Mouse (Mus musculus): ENCODE measurements around the gene Dcaf15. TPM values are rescaled to one million over a fixed set of nuclear protein-coding genes. Genes with fewer than 3 reads are reported as not detected.

Gene Dcaf15
- total and polyA plus RNA-seq, 2 experiments from 2014 or later = 2.9 to 16.1 TPM

DNA sequence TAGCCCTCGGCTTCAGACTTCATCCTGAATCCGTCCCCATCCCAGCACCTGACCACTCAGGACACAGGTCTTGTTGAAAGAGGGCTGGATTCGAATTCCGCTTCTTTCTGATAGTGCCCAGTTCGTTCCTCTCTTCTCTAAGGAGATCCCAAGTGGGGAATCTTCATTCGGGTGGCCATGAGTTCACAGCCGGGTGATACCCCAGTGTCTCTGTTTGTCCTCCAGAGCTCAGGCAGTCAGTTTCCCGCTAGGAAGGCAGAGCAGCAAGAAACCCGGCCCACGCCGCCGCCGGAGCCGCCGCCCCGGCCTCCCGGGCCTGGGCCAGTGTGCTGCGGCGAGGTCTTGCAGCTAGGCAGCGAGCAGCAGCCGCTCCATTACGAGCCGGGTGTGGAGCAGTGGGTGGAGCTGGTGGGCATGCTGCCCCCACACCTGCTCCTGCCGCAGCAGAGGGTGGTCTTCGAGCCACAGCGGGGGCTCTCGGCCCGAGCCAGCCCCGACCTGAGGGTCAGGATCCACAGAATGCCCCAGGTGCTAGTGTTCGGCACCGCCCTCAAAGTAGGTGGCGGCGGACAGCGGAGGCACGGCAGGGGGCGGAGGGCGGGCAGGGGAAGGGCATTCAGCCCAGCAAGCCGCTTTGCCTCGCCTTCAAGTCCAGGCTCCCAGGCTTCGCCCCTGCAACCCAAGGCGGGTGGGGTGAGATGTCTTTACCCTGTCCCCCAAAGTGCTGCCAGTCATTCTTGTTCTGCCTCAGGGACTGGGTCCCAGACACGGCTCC, 20.0 kb downstream of the Dcaf15 start:
- DNase-seq (ENCODE audit: low spot score) = no peak
- no peak overlapping the region for H3K4me3 ChIP-seq (ENCODE audit: low read depth, low read length)
- TF ChIP-seq CTCF (IDR thresholded peaks at IDR 0.05; ENCODE audit: low read depth) (no peak), EP300 (IDR thresholded peaks at IDR 0.05; ENCODE audit: low read depth) (no peak)
- 72% methylated on average over 42 of the region's 42 CpGs for WGBS
- H3K27me3 ChIP-seq (ENCODE audit: control insufficient read depth, insufficient read depth, low read length) = no peaks in the 10 kb centered on the region
- peaks cover 75% of the 10 kb centered on the region for H3K36me3 ChIP-seq (replicated peaks; ENCODE audit: control insufficient read depth, insufficient read depth, low read length)
- no peaks in the 10 kb centered on the region for H3K9me3 ChIP-seq (replicated peaks; ENCODE audit: control insufficient read depth, low read length)
- no peaks in the 10 kb centered on the region for H3K4me1 ChIP-seq (ENCODE audit: control insufficient read depth, insufficient read depth)
- H3K9ac ChIP-seq (replicated peaks; ENCODE audit: low read depth, low read length) = no peak overlapping the region
- no peak for ATAC-seq (ENCODE audit: insufficient read depth, low read depth)
- no peak overlapping the region for H3K4me2 ChIP-seq (ENCODE audit: low read depth, low read length)
- H3K27ac ChIP-seq (ENCODE audit: low read depth) = no peak overlapping the region

DNA sequence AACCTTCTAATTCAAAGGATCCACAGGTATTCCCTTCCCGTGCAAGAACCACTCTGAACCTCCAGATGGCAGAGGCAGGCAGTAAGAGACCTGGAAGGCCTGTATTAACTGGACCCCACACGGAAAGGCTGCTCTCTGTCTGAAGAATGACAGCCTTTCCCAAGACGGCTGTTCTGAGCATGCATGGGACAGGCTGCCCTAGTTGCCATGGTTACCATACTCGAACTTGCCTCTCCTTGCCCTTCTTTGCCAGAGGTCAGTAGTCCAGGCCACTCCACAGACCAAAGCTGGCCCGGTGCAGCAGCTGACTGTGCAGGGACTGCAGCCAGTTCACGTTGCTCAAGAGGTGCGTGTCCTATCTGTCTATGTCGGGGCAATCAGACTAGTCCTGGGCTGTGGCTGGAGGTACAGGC, 20.7 kb downstream of the Dcaf15 start:
- Histone ChIP-seq H3K9me3 (replicated peaks; ENCODE audit: control insufficient read depth, low read length) (no peaks in the 10 kb centered on the region), H3K4me2 (ENCODE audit: low read depth, low read length) (no peak overlapping the region), H3K4me3 (ENCODE audit: low read depth, low read length) (no peak overlapping the region), H3K36me3 (replicated peaks; ENCODE audit: control insufficient read depth, insufficient read depth, low read length) (peaks cover 73% of the 10 kb centered on the region), H3K27ac (ENCODE audit: low read depth) (no peak overlapping the region), H3K27me3 (ENCODE audit: control insufficient read depth, insufficient read depth, low read length) (no peaks in the 10 kb centered on the region), H3K9ac (replicated peaks; ENCODE audit: low read depth, low read length) (no peak overlapping the region), H3K4me1 (ENCODE audit: control insufficient read depth, insufficient read depth) (peaks cover 5% of the 10 kb centered on the region)
- ATAC-seq (ENCODE audit: insufficient read depth, low read depth) = no peak
- TF ChIP-seq EP300 (IDR thresholded peaks at IDR 0.05; ENCODE audit: low read depth) (no peak), CTCF (IDR thresholded peaks at IDR 0.05; ENCODE audit: low read depth) (peak; percentile 36)
- no peak for DNase-seq (ENCODE audit: low spot score)
- WGBS = 45% methylated on average over 8 of the region's 8 CpGs

DNA sequence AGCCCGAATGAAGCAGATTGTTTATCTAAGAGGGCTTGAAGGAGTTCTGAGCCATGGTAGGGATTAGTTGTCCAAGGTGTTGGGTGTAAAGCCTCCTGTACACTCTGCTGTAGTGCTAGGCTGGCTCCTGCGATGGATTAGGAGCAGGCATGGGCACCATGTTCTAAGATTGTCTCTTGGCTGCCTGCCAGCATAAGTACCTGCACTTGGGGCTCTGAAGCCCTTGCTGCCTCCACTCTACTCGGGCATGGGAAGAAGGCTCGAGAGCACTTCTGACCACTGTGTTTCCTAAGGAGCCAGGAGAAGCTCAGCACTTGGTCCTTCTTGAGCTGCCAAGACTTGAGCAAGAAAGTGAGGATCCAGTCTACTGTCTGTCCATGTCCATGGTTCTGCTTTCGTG, 25.4 kb downstream of the Dcaf15 start:
- H3K9ac ChIP-seq (replicated peaks; ENCODE audit: low read depth, low read length) = no peak overlapping the region
- H3K36me3 ChIP-seq (replicated peaks; ENCODE audit: control insufficient read depth, insufficient read depth, low read length) = peaks cover 35% of the 10 kb centered on the region
- WGBS = 51% methylated on average over 5 of the region's 5 CpGs
- DNase-seq (ENCODE audit: low spot score) (no peak), ATAC-seq (ENCODE audit: insufficient read depth, low read depth) (no peak)
- H3K4me1 ChIP-seq (ENCODE audit: control insufficient read depth, insufficient read depth) = peaks cover 6% of the 10 kb centered on the region
- TF ChIP-seq EP300 (IDR thresholded peaks at IDR 0.05; ENCODE audit: low read depth) (no peak), CTCF (IDR thresholded peaks at IDR 0.05; ENCODE audit: low read depth) (no peak)
- no peak overlapping the region for H3K27ac ChIP-seq (ENCODE audit: low read depth)
- H3K9me3 ChIP-seq (replicated peaks; ENCODE audit: control insufficient read depth, low read length) = no peaks in the 10 kb centered on the region
- no peak overlapping the region for H3K4me2 ChIP-seq (ENCODE audit: low read depth, low read length)
- H3K27me3 ChIP-seq (ENCODE audit: control insufficient read depth, insufficient read depth, low read length) = no peaks in the 10 kb centered on the region
- H3K4me3 ChIP-seq (ENCODE audit: low read depth, low read length) = no peak overlapping the region

DNA sequence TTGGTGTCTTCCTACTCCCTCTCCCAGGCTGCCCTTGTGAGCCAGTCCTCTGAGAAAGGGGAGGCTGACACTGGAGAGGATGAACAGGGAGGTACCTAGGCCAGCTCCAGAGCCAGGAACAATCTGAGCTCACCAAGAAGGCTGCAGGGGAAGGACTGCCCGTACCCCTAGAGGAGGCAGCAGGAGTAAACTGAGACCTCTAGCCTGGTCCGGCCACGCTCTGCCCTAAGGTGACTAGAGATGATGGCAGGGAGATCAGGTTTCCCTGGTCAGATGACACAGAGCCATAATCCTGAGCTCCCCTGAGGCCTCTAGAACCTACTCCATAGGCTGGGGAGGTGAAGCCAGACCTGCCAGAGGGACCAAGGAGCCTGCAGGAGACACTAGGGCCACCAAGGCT, 27.7 kb downstream of the Dcaf15 start:
- Histone ChIP-seq H3K9me3 (replicated peaks; ENCODE audit: control insufficient read depth, low read length) (no peaks in the 10 kb centered on the region), H3K27me3 (ENCODE audit: control insufficient read depth, insufficient read depth, low read length) (no peaks in the 10 kb centered on the region), H3K4me2 (ENCODE audit: low read depth, low read length) (no peak overlapping the region), H3K36me3 (replicated peaks; ENCODE audit: control insufficient read depth, insufficient read depth, low read length) (peaks cover 12% of the 10 kb centered on the region), H3K4me3 (ENCODE audit: low read depth, low read length) (no peak overlapping the region), H3K9ac (replicated peaks; ENCODE audit: low read depth, low read length) (no peak overlapping the region), H3K4me1 (ENCODE audit: control insufficient read depth, insufficient read depth) (peaks cover 8% of the 10 kb centered on the region), H3K27ac (ENCODE audit: low read depth) (no peak overlapping the region)
- 86% methylated on average over 3 of the region's 3 CpGs for WGBS
- DNase-seq (ENCODE audit: low spot score) (no peak), ATAC-seq (ENCODE audit: insufficient read depth, low read depth) (no peak)
- TF ChIP-seq CTCF (IDR thresholded peaks at IDR 0.05; ENCODE audit: low read depth) (no peak), EP300 (IDR thresholded peaks at IDR 0.05; ENCODE audit: low read depth) (no peak)

DNA sequence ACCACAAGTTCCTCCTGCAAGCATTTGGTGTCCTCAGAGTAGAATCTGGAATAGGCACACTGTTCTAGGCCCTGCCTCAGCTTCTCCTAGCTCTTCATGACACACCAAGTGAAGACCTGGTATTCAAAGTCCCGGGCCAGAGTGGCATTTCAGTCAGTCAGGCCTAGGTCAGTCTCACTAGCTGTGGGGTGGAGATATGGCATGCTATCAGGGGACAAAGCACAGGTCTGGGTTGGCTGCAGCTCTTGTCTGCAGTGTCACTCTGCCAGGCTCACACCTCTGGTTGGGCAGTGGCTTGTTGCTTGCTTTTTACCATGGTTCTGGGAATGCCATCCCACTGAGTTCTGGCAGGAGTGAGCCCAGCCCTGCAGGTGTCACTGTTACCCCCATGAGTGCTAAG, 28.2 kb downstream of the Dcaf15 start:
- no peak overlapping the region for H3K4me3 ChIP-seq (ENCODE audit: low read depth, low read length)
- H3K36me3 ChIP-seq (replicated peaks; ENCODE audit: control insufficient read depth, insufficient read depth, low read length) = peaks cover 10% of the 10 kb centered on the region; the same call in 1 of the 2 replicates
- H3K4me1 ChIP-seq (ENCODE audit: control insufficient read depth, insufficient read depth) = peaks cover 13% of the 10 kb centered on the region
- 44% methylated on average over 1 of the region's 1 CpGs for WGBS
- H3K9ac ChIP-seq (replicated peaks; ENCODE audit: low read depth, low read length) = no peak overlapping the region
- no peaks in the 10 kb centered on the region for H3K27me3 ChIP-seq (ENCODE audit: control insufficient read depth, insufficient read depth, low read length)
- H3K9me3 ChIP-seq (replicated peaks; ENCODE audit: control insufficient read depth, low read length) = no peaks in the 10 kb centered on the region
- no peak overlapping the region for H3K4me2 ChIP-seq (ENCODE audit: low read depth, low read length)
- H3K27ac ChIP-seq (ENCODE audit: low read depth) = no peak overlapping the region
- ATAC-seq (ENCODE audit: insufficient read depth, low read depth) (no peak), DNase-seq (ENCODE audit: low spot score) (no peak)
- no peak for TF ChIP-seq EP300 (IDR thresholded peaks at IDR 0.05; ENCODE audit: low read depth)
- no peak for TF ChIP-seq CTCF (IDR thresholded peaks at IDR 0.05; ENCODE audit: low read depth)
